Mouse (Mus musculus): ENCODE measurements around the gene Fyb2.

- TF ChIP-seq CTCF (IDR thresholded peaks at IDR 0.05; ENCODE audit: low read depth), result no peak
- TF ChIP-seq EP300 (IDR thresholded peaks at IDR 0.05; ENCODE audit: low read depth), result no peak
Observed at GRCm38 (mm10) chr4:105050041-105050440, 136.8 kb downstream of the Fyb2 start.

Data from liver, postnatal 0 days (tissue).